Mouse (Mus musculus) forebrain, embryonic 14.5 days (tissue): ENCODE results near the gene Slc10a1. TPM values are rescaled to one million over a fixed set of nuclear protein-coding genes. Genes with fewer than 3 reads are reported as not detected.

Experiments
- polyA plus RNA-seq: library from polyadenylated mRNA; unstranded; fragments of >200 nt; fragmentation: Nextera tagmentation; extraction: Ambion mirVana; gene quantifications from 2 replicates; pipeline ENCODE4 v1.2.1, GENCODE M21; 2014

Slc10a1 gene
- polyA plus RNA-seq, 1 experiment from 2014 or later = 0.10 TPM

Other genes with a start within 250 kb of the Slc10a1 start
- 6.3 and 6.7 TPM in 2 replicates for gene Ccdc177, start 208.0 kb downstream of the Slc10a1 start, polyA plus RNA-seq
- gene Susd6, start 178.2 kb downstream of the Slc10a1 start, polyA plus RNA-seq = 11.7 and 13.4 TPM in 2 replicates
- 245 and 274 TPM in 2 replicates for gene Srsf5, start 23.2 kb downstream of the Slc10a1 start, polyA plus RNA-seq
- 7.1 and 10.1 TPM in 2 replicates for gene Smoc1, start 58.1 kb upstream of the Slc10a1 start, polyA plus RNA-seq